Mouse (Mus musculus) neural tube, embryonic 12.5 days (tissue): Measurements from ENCODE around the gene Cadps. TPM values are rescaled to one million over a fixed set of nuclear protein-coding genes. Genes with fewer than 3 reads are reported as not detected.

Source experiments
- ATAC-seq: fragments of 200-750 bp; cut with Nextera tagmentation; 2 replicates; pipeline ENCODE4 v1.8.0; 2017; ENCODE audit warnings: low read depth, mild to moderate bottlenecking, moderate TSS enrichment, moderate library complexity; ENCODE audit not compliant: low FRiP score
- H3K27ac ChIP-seq: fragments of 300-500 bp; sonication (generic); 2 replicates; pipeline ENCODE4 v1.5.1; 2016
- H3K27me3 ChIP-seq: fragments of 300-500 bp; sonication (generic); replicated peaks from 2 replicates; pipeline ENCODE4 v1.6.1; 2016; ENCODE audit warnings: mild to moderate bottlenecking
- H3K36me3 ChIP-seq: fragments of 300-500 bp; sonication (generic); 2 replicates; pipeline ENCODE4 v1.6.1; 2016; ENCODE audit warnings: mild to moderate bottlenecking
- H3K4me1 ChIP-seq: fragments of 300-500 bp; sonication (generic); 2 replicates; pipeline ENCODE4 v1.6.1; 2016
- H3K4me2 ChIP-seq: fragments of 300-500 bp; sonication (generic); replicated peaks from 2 replicates; pipeline ENCODE4 v1.6.1; 2016; ENCODE audit warnings: mild to moderate bottlenecking
- H3K4me3 ChIP-seq: fragments of 300-500 bp; sonication (generic); 2 replicates; pipeline ENCODE4 v1.5.1; 2016
- H3K9ac ChIP-seq: fragments of 300-500 bp; sonication (generic); 2 replicates; pipeline ENCODE4 v1.6.1; 2016; ENCODE audit warnings: mild to moderate bottlenecking
- H3K9me3 ChIP-seq: fragments of 300-500 bp; sonication (generic); 2 replicates; pipeline ENCODE4 v1.6.1; 2016; ENCODE audit warnings: mild to moderate bottlenecking
- WGBS: fragments of 180-500 bp; shearing (Covaris S2); methylation state at CpG from one replicate; pipeline ENCODE4 v1.1.7; 2016; 5-methylcytosine and 5-hydroxymethylcytosine counted together
- polyA plus RNA-seq: library from polyadenylated mRNA; unstranded; fragments of >200 nt; fragmentation: Nextera tagmentation; extraction: Ambion mirVana; gene quantifications from 2 replicates; pipeline ENCODE4 v1.2.1, GENCODE M21; 2016

The Cadps gene
- polyA plus RNA-seq, 1 experiment from 2014 or later = 30.1 TPM

- no peaks in the 10 kb centered on the region for H3K9me3 ChIP-seq
- H3K27me3 ChIP-seq = 0 out of 2 replicates have a peak, but pooled peaks cover 3% of the 10 kb centered on the region
- H3K4me1 ChIP-seq = no peaks in the 10 kb centered on the region; the same call in 1 of the 2 replicates
- no peaks in the 10 kb centered on the region for H3K36me3 ChIP-seq
- no peak overlapping the region for H3K9ac ChIP-seq
- peak; percentile 67 for ATAC-seq
- no peak overlapping the region for H3K4me3 ChIP-seq
- H3K27ac ChIP-seq = no peak overlapping the region
- WGBS = 21% methylated on average over 1 of the region's 1 CpGs
- H3K4me2 ChIP-seq = no peak overlapping the region
These were observed 291.8 kb downstream of the Cadps start for GRCm38 (mm10) chr14:12531101-12531500.

GRCm38 (mm10) chr14:12530554-12530953 lies 292.3 kb downstream of the Cadps start:
- no peaks in the 10 kb centered on the region for H3K9me3 ChIP-seq
- no peaks in the 10 kb centered on the region for H3K36me3 ChIP-seq
- H3K4me3 ChIP-seq = no peak overlapping the region
- no peak overlapping the region for H3K4me2 ChIP-seq
- 68% methylated on average over 3 of the region's 3 CpGs for WGBS
- H3K9ac ChIP-seq = no peak overlapping the region
- no peak overlapping the region for H3K27ac ChIP-seq
- peak; percentile 51 for ATAC-seq
- 0 out of 2 replicates have a peak, but pooled peaks cover 3% of the 10 kb centered on the region for H3K27me3 ChIP-seq
- no peaks in the 10 kb centered on the region; the same call in 1 of the 2 replicates for H3K4me1 ChIP-seq

GRCm38 (mm10) chr14:12529961-12530542 lies 292.8 kb downstream of the Cadps start:
- no peaks in the 10 kb centered on the region for H3K9me3 ChIP-seq
- H3K27ac ChIP-seq = no peak overlapping the region
- WGBS = 18% methylated on average over 11 of the region's 11 CpGs
- peak; percentile 38; the same call in 1 of the 2 replicates for ATAC-seq
- no peak overlapping the region for H3K4me3 ChIP-seq
- 0 out of 2 replicates have a peak, but pooled peaks cover 3% of the 10 kb centered on the region for H3K27me3 ChIP-seq
- peak overlapping the region; percentile 38 for H3K4me2 ChIP-seq
- no peaks in the 10 kb centered on the region; the same call in 1 of the 2 replicates for H3K4me1 ChIP-seq
- no peak overlapping the region for H3K9ac ChIP-seq
- H3K36me3 ChIP-seq = no peaks in the 10 kb centered on the region

- 80% methylated on average over 5 of the region's 5 CpGs for WGBS
- 0 out of 2 replicates have a peak, but pooled peaks cover 3% of the 10 kb centered on the region for H3K27me3 ChIP-seq
- H3K4me3 ChIP-seq = no peak overlapping the region
- no peaks in the 10 kb centered on the region for H3K9me3 ChIP-seq
- no peak overlapping the region for H3K9ac ChIP-seq
- H3K27ac ChIP-seq = no peak overlapping the region
- H3K36me3 ChIP-seq = peaks cover 4% of the 10 kb centered on the region; the same call in 1 of the 2 replicates
- no peaks in the 10 kb centered on the region; the same call in 1 of the 2 replicates for H3K4me1 ChIP-seq
- H3K4me2 ChIP-seq = no peak overlapping the region
- no peak for ATAC-seq
These were observed 295.6 kb downstream of the Cadps start for GRCm38 (mm10) chr14:12527296-12527695.

GRCm38 (mm10) chr14:12507018-12507417 lies 315.9 kb downstream of the Cadps start:
- ATAC-seq = no peak
- WGBS = 84% methylated on average over 7 of the region's 7 CpGs

GRCm38 (mm10) chr14:12504191-12504947 lies 318.5 kb downstream of the Cadps start:
- Histone ChIP-seq H3K27me3 (no peaks in the 10 kb centered on the region), H3K4me2 (no peak overlapping the region), H3K4me3 (no peak overlapping the region), H3K9ac (no peak overlapping the region), H3K4me1 (no peaks in the 10 kb centered on the region), H3K27ac (no peak overlapping the region), H3K9me3 (no peaks in the 10 kb centered on the region), H3K36me3 (no peaks in the 10 kb centered on the region)
- no peak for ATAC-seq
- WGBS = 84% methylated on average over 12 of the region's 12 CpGs

More at GRCm38 (mm10) chr14:12507018-12507417, 315.9 kb downstream of the Cadps start:
- H3K4me3 ChIP-seq = no peak overlapping the region
- no peak overlapping the region for H3K9ac ChIP-seq
- no peaks in the 10 kb centered on the region for H3K36me3 ChIP-seq
- H3K27me3 ChIP-seq = no peaks in the 10 kb centered on the region
- H3K27ac ChIP-seq = no peak overlapping the region
- H3K9me3 ChIP-seq = no peaks in the 10 kb centered on the region
- no peak overlapping the region for H3K4me2 ChIP-seq
- H3K4me1 ChIP-seq = no peaks in the 10 kb centered on the region

- no peak overlapping the region for H3K4me3 ChIP-seq
- no peaks in the 10 kb centered on the region for H3K27me3 ChIP-seq
- no peak overlapping the region for H3K9ac ChIP-seq
- no peak for ATAC-seq
- H3K4me1 ChIP-seq = 0 out of 2 replicates have a peak, but pooled peaks cover 4% of the 10 kb centered on the region
- WGBS = 87% methylated on average over 4 of the region's 4 CpGs
- no peak overlapping the region for H3K4me2 ChIP-seq
- H3K9me3 ChIP-seq = no peaks in the 10 kb centered on the region
- H3K36me3 ChIP-seq = no peaks in the 10 kb centered on the region
- H3K27ac ChIP-seq = no peak overlapping the region
These were observed 360.7 kb downstream of the Cadps start for GRCm38 (mm10) chr14:12462206-12462605.

GRCm38 (mm10) chr14:12459700-12460099 lies 363.2 kb downstream of the Cadps start:
- H3K27me3 ChIP-seq = no peaks in the 10 kb centered on the region
- no peak overlapping the region for H3K4me2 ChIP-seq
- no peak for ATAC-seq
- H3K27ac ChIP-seq = no peak overlapping the region
- H3K4me3 ChIP-seq = no peak overlapping the region
- 0 out of 2 replicates have a peak, but pooled peaks cover 4% of the 10 kb centered on the region for H3K4me1 ChIP-seq
- H3K36me3 ChIP-seq = no peaks in the 10 kb centered on the region
- no peak overlapping the region for H3K9ac ChIP-seq
- H3K9me3 ChIP-seq = no peaks in the 10 kb centered on the region
- 69% methylated on average over 7 of the region's 7 CpGs for WGBS

GRCm38 (mm10) chr14:12455064-12455591 lies 367.8 kb downstream of the Cadps start:
- H3K4me1 ChIP-seq = 0 out of 2 replicates have a peak, but pooled peaks cover 4% of the 10 kb centered on the region
- no peak overlapping the region for H3K27ac ChIP-seq
- no peaks in the 10 kb centered on the region for H3K27me3 ChIP-seq
- H3K4me2 ChIP-seq = no peak overlapping the region
- no peaks in the 10 kb centered on the region for H3K36me3 ChIP-seq
- no peaks in the 10 kb centered on the region for H3K9me3 ChIP-seq
- whole genome bisulfite sequencing = 64% methylated on average over 8 of the region's 8 CpGs
- no peak overlapping the region for H3K9ac ChIP-seq
- no peak overlapping the region for H3K4me3 ChIP-seq
- no peak for ATAC-seq

GRCm38 (mm10) chr14:12450807-12451206 lies 372.1 kb downstream of the Cadps start:
- H3K9me3 ChIP-seq = no peaks in the 10 kb centered on the region
- H3K36me3 ChIP-seq = no peaks in the 10 kb centered on the region
- no peak overlapping the region for H3K27ac ChIP-seq
- H3K27me3 ChIP-seq = no peaks in the 10 kb centered on the region
- H3K4me2 ChIP-seq = no peak overlapping the region
- 85% methylated on average over 3 of the region's 3 CpGs for WGBS
- no peak overlapping the region for H3K4me3 ChIP-seq
- no peak for ATAC-seq
- no peaks in the 10 kb centered on the region for H3K4me1 ChIP-seq
- H3K9ac ChIP-seq = no peak overlapping the region

GRCm38 (mm10) chr14:12448883-12449282 lies 374.0 kb downstream of the Cadps start:
- 94% methylated on average over 6 of the region's 6 CpGs for WGBS
- H3K4me1 ChIP-seq = no peaks in the 10 kb centered on the region

GRCm38 (mm10) chr14:12441019-12441418 lies 381.9 kb downstream of the Cadps start:
- no peak overlapping the region for H3K4me2 ChIP-seq
- no peak overlapping the region for H3K9ac ChIP-seq
- H3K36me3 ChIP-seq = no peaks in the 10 kb centered on the region
- no peaks in the 10 kb centered on the region for H3K27me3 ChIP-seq
- H3K27ac ChIP-seq = no peak overlapping the region
- WGBS = 56% methylated on average over 2 of the region's 2 CpGs
- ATAC-seq = no peak
- H3K9me3 ChIP-seq = no peaks in the 10 kb centered on the region
- no peak overlapping the region for H3K4me3 ChIP-seq
- H3K4me1 ChIP-seq = no peaks in the 10 kb centered on the region

More at GRCm38 (mm10) chr14:12448883-12449282, 374.0 kb downstream of the Cadps start:
- Histone ChIP-seq H3K4me2 (no peak overlapping the region), H3K36me3 (no peaks in the 10 kb centered on the region), H3K4me3 (no peak overlapping the region), H3K9ac (no peak overlapping the region), H3K9me3 (no peaks in the 10 kb centered on the region), H3K27me3 (no peaks in the 10 kb centered on the region), H3K27ac (no peak overlapping the region)
- ATAC-seq = no peak
